24 mouse cellular contexts compared by ENCODE assay signal in genomic region chr6:17835693-17836092, GRCm38 (mm10).
DNase-seq lines count a peak whose midpoint lies in the region; ATAC-seq lines count a peak whose summit lies in the region.
"Had no signal": no experiment of that assay in that cellular context is flagged by ENCODE, and none has a peak within 500 bp of the region (broad histone marks: within the 10 kb centered on the region; RNA-seq: fewer than 3 reads in every experiment).

No protein-coding gene starts in this region.

- H3K4me1 ChIP-seq in limb, embryonic 12.5 days (replicated peaks), result peaks cover 12% of the 10 kb centered on the region
- H3K4me1 ChIP-seq in limb, embryonic 10.5 days, result 0 out of 2 replicates have a peak, but pooled peaks cover 3% of the 10 kb centered on the region
- H3K4me1 ChIP-seq in limb, embryonic 13.5 days, result peaks cover 15% of the 10 kb centered on the region
- H3K4me1 ChIP-seq in neural tube, embryonic 14.5 days (ENCODE audit: control insufficient read depth, insufficient read depth, low read length), result no peaks in the 10 kb centered on the region
- no peaks in the 10 kb centered on the region for H3K4me1 ChIP-seq in midbrain, embryonic 10.5 days
- H3K4me1 ChIP-seq: embryonic facial prominence, embryonic 13.5 days; embryonic facial prominence, embryonic 15.5 days; forebrain, embryonic 10.5 days; forebrain, embryonic 12.5 days had no signal

- 26% methylated on average over 6 of the region's 6 CpGs for WGBS in limb, embryonic 12.5 days
- WGBS in limb, embryonic 10.5 days, result 59% methylated on average over 6 of the region's 6 CpGs
- 13% methylated on average over 6 of the region's 6 CpGs for WGBS in limb, embryonic 13.5 days
- 50% methylated on average over 6 of the region's 6 CpGs for WGBS in neural tube, embryonic 14.5 days
- 93% methylated on average over 6 of the region's 6 CpGs for WGBS in midbrain, embryonic 10.5 days

- H3K9ac ChIP-seq in limb, embryonic 12.5 days (replicated peaks), result no peak overlapping the region
- no peak overlapping the region for H3K9ac ChIP-seq in limb, embryonic 13.5 days
- no peak overlapping the region for H3K9ac ChIP-seq in neural tube, embryonic 14.5 days (replicated peaks; ENCODE audit: low read depth, low read length)
- H3K9ac ChIP-seq: embryonic facial prominence, embryonic 13.5 days; embryonic facial prominence, embryonic 15.5 days; forebrain, embryonic 12.5 days had no signal

- intact Hi-C loops in heart, postnatal 14 days (cut with DNase I), result loop anchor here (1.0 kb wide), 1 partner anchor 160 kb away; no protein-coding TSS in a partner anchor

- no peak overlapping the region; the same call in 1 of the 2 replicates for H3K4me2 ChIP-seq in limb, embryonic 12.5 days
- peak overlapping the region; percentile 15; the same call in 1 of the 2 replicates for H3K4me2 ChIP-seq in limb, embryonic 13.5 days (replicated peaks)
- H3K4me2 ChIP-seq in neural tube, embryonic 14.5 days (ENCODE audit: low read depth, low read length), result no peak overlapping the region
- H3K4me2 ChIP-seq: embryonic facial prominence, embryonic 13.5 days; embryonic facial prominence, embryonic 15.5 days; forebrain, embryonic 12.5 days had no signal

- H3K27me3 ChIP-seq in limb, embryonic 12.5 days, result no peaks in the 10 kb centered on the region
- no peaks in the 10 kb centered on the region for H3K27me3 ChIP-seq in limb, embryonic 10.5 days (ENCODE audit: low read depth, poor library complexity, severe bottlenecking)
- no peaks in the 10 kb centered on the region for H3K27me3 ChIP-seq in limb, embryonic 13.5 days
- H3K27me3 ChIP-seq in neural tube, embryonic 14.5 days (ENCODE audit: control insufficient read depth, insufficient read depth, low read length), result no peaks in the 10 kb centered on the region
- H3K27me3 ChIP-seq in midbrain, embryonic 10.5 days (ENCODE audit: low read depth, poor library complexity, severe bottlenecking), result no peaks in the 10 kb centered on the region
- H3K27me3 ChIP-seq: embryonic facial prominence, embryonic 13.5 days; embryonic facial prominence, embryonic 15.5 days; forebrain, embryonic 12.5 days had no signal

- H3K27ac ChIP-seq in limb, embryonic 12.5 days, result peak overlapping the region; percentile 68
- no peak overlapping the region for H3K27ac ChIP-seq in limb, embryonic 10.5 days
- no peak overlapping the region; the same call in 1 of the 2 replicates for H3K27ac ChIP-seq in limb, embryonic 13.5 days
- H3K27ac ChIP-seq in neural tube, embryonic 14.5 days (ENCODE audit: low read depth, low read length), result no peak overlapping the region
- no peak overlapping the region for H3K27ac ChIP-seq in midbrain, embryonic 10.5 days (replicated peaks)
- H3K27ac ChIP-seq: embryonic facial prominence, embryonic 13.5 days; embryonic facial prominence, embryonic 15.5 days; forebrain, embryonic 10.5 days; forebrain, embryonic 12.5 days had no signal

- DNase-seq in limb, embryonic 10.5 days (ENCODE audit: low spot score), result no peak
- peak; percentile 31 for DNase-seq in forelimb bud, embryonic 11.5 days (ENCODE audit: low read depth, low spot score)
- DNase-seq in midbrain, embryonic 10.5 days (ENCODE audit: low spot score), result no peak
- no peak for DNase-seq in heart, postnatal 14 days
- DNase-seq in heart, postnatal 4 days, result no peak
- DNase-seq: adrenal gland, adult 2 months; adrenal gland, postnatal 10 days; adrenal gland, postnatal 25 days; cerebellum, adult 11 months; cerebellum, adult 18-20 months; cerebellum, adult 8-10 months; cerebellum, adult 9-11 months; cerebellum, postnatal 14 days; cerebellum, postnatal 36 days; embryo, embryonic 11 days had no signal

- no peak overlapping the region for H3K4me3 ChIP-seq in limb, embryonic 12.5 days (replicated peaks)
- H3K4me3 ChIP-seq in limb, embryonic 10.5 days, result no peak overlapping the region
- H3K4me3 ChIP-seq in limb, embryonic 13.5 days, result no peak overlapping the region
- no peak overlapping the region for H3K4me3 ChIP-seq in neural tube, embryonic 14.5 days (ENCODE audit: low read depth, low read length)
- no peak overlapping the region for H3K4me3 ChIP-seq in midbrain, embryonic 10.5 days
- H3K4me3 ChIP-seq: embryonic facial prominence, embryonic 13.5 days; embryonic facial prominence, embryonic 15.5 days; erythroblast, embryonic 14.5 days; forebrain, embryonic 10.5 days; forebrain, embryonic 12.5 days had no signal

- peaks cover 7% of the 10 kb centered on the region for H3K36me3 ChIP-seq in limb, embryonic 12.5 days
- H3K36me3 ChIP-seq in limb, embryonic 10.5 days, result peaks cover 6% of the 10 kb centered on the region; the same call in 1 of the 2 replicates
- H3K36me3 ChIP-seq in limb, embryonic 13.5 days, result peaks cover 8% of the 10 kb centered on the region
- no peaks in the 10 kb centered on the region for H3K36me3 ChIP-seq in neural tube, embryonic 14.5 days (ENCODE audit: control insufficient read depth, insufficient read depth, low read length)
- H3K36me3 ChIP-seq in midbrain, embryonic 10.5 days, result peaks cover 8% of the 10 kb centered on the region
- H3K36me3 ChIP-seq: embryonic facial prominence, embryonic 15.5 days had no signal

- no peaks in the 10 kb centered on the region for H3K9me3 ChIP-seq in limb, embryonic 12.5 days
- no peaks in the 10 kb centered on the region for H3K9me3 ChIP-seq in limb, embryonic 10.5 days (replicated peaks)
- no peaks in the 10 kb centered on the region for H3K9me3 ChIP-seq in limb, embryonic 13.5 days
- no peaks in the 10 kb centered on the region for H3K9me3 ChIP-seq in neural tube, embryonic 14.5 days (ENCODE audit: control insufficient read depth, low read length)
- no peaks in the 10 kb centered on the region; the same call in 1 of the 2 replicates for H3K9me3 ChIP-seq in midbrain, embryonic 10.5 days (replicated peaks)
- H3K9me3 ChIP-seq: embryonic facial prominence, embryonic 13.5 days; embryonic facial prominence, embryonic 15.5 days; forebrain, embryonic 10.5 days; forebrain, embryonic 12.5 days had no signal

- no peak for ATAC-seq in limb, embryonic 12.5 days (ENCODE audit: insufficient number of reproducible peaks, insufficient read depth, low FRiP score, low TSS enrichment, low read depth)
- ATAC-seq in limb, embryonic 13.5 days (ENCODE audit: low FRiP score, low read depth), result peak; percentile 78; the same call in 1 of the 2 replicates
- peak; percentile 49; the same call in 1 of the 2 replicates for ATAC-seq in neural tube, embryonic 14.5 days (ENCODE audit: low read depth)
- ATAC-seq: forebrain, embryonic 14.5 days had no signal
